Mouse (Mus musculus) kidney, adult 2 months (tissue): ENCODE measurements at regions not wholly inside any gene's neighbourhood (a gene's known extent, or its start where the extent isn't known, plus 50 kb on each side); places are given as distances from the start of the nearest gene placed in this dataset.
"Not testable (repeated sequence)": the region's sequence is repeated elsewhere in the genome, so short reads cannot be mapped to it uniquely, and the experiment has no call there.

Experiments
- CTCF ChIP-seq: fragments of 200-500 bp; conservative IDR thresholded peaks from 2 replicates; pipeline ENCODE4 v1.5.1; 2011; ENCODE audit warnings: low read depth, mild to moderate bottlenecking, control low read depth, low read length, moderate library complexity, mixed read lengths; ENCODE audit not compliant: insufficient read depth, insufficient read length
- POLR2A ChIP-seq: fragments of 200-500 bp; IDR thresholded peaks from one replicate; pipeline ENCODE4 v1.6.1; 2011; ENCODE audit warnings: low read depth, low read length, control low read depth

DNA sequence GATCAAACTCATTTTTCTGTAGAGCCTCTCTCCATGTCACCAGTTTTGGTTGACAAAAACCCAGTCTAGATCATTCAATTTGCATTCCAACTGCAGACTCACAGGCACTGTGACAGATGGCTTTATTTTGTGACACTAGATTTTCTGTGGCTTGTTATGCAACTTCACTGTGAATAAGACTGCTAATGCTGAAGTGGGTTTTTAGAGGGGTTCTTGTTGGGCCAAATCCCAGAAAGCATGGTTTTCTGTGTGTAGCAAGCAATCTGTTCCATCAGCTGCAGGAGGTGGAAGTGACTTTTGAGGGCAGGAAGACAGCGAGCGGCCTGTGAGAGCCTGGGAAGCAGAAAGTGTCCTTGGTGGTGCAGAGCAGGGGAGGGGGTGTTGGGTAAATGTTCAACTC, 102.0 kb upstream of the Zfp746 start:
- TF ChIP-seq POLR2A, CTCF: not testable (repeated sequence)
